Mouse (Mus musculus): ENCODE measurements around the gene Itgb5.

DNA sequence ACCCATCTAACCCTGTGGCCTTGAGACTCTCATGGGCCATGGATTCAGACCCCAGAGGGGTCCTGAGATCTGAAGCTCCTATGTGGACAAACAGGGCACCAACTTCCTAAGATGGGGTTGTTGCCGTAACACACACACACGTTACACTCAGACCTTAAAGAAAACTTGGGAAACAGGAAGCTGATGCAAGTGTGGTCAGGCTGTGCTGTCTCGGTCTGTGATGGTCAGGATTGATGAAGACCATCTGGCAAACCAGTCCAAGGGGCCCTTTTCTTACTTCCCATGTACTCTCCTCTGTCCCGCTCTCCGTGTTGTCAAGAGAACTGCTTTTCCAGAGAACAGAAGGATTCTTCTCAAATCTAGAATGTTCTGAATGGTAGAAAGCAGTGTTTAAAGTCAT, 92.0 kb downstream of the Itgb5 start:
- TF ChIP-seq CTCF (IDR thresholded peaks at IDR 0.05; ENCODE audit: low read depth) (no peak), EP300 (optimal IDR thresholded peaks at IDR 0.05) (no peak)
